Mouse (Mus musculus): Measurements from ENCODE around the gene Dffb.
"Not testable (repeated sequence)": the region's sequence is repeated elsewhere in the genome, so short reads cannot be mapped to it uniquely, and the experiment has no call there.

The Dffb gene

GRCm38 (mm10) chr4:153966651-153967050 is 8.3 kb downstream of the Dffb start:
- DNase-seq (ENCODE audit: low spot score), result no peak

GRCm38 (mm10) chr4:153962631-153963030 is 12.3 kb downstream of the Dffb start:
- no peak for DNase-seq (ENCODE audit: low spot score)

- DNase-seq (ENCODE audit: low spot score), result no peak
Observed at GRCm38 (mm10) chr4:153957444-153958250, 17.3 kb downstream of the Dffb start.

- peak; percentile 97 for DNase-seq (ENCODE audit: low spot score)
Observed at GRCm38 (mm10) chr4:153956569-153957405, 18.1 kb downstream of the Dffb start, which contains the start of gene A430005L14Rik. Gene A430005L14Rik, plus strand, starts transcription at chr4:153957237.

GRCm38 (mm10) chr4:153955651-153956050 is 19.3 kb downstream of the Dffb start:
- DNase-seq (ENCODE audit: low spot score), result peak; percentile 53

- no peak for DNase-seq (ENCODE audit: low spot score)
Observed at GRCm38 (mm10) chr4:153951692-153952091, 23.2 kb downstream of the Dffb start.

- DNase-seq (ENCODE audit: low spot score), result no peak
Observed at GRCm38 (mm10) chr4:153951150-153951549, 23.8 kb downstream of the Dffb start.

- no peak for DNase-seq (ENCODE audit: low spot score)
Observed at GRCm38 (mm10) chr4:153950372-153950771, 24.6 kb downstream of the Dffb start.

GRCm38 (mm10) chr4:153945741-153946140 is 29.2 kb downstream of the Dffb start:
- no peak for DNase-seq (ENCODE audit: low spot score)

- DNase-seq (ENCODE audit: low spot score), result no peak
Observed at GRCm38 (mm10) chr4:153944261-153944660, 30.7 kb downstream of the Dffb start.

GRCm38 (mm10) chr4:153943243-153943642 is 31.7 kb downstream of the Dffb start:
- peak; percentile 63 for DNase-seq (ENCODE audit: low spot score)

GRCm38 (mm10) chr4:153929921-153930320 is 45.0 kb downstream of the Dffb start:
- no peak for DNase-seq (ENCODE audit: low spot score)

- DNase-seq (ENCODE audit: low spot score), result no peak
Observed at GRCm38 (mm10) chr4:153929425-153929824, 45.5 kb downstream of the Dffb start.

- DNase-seq (ENCODE audit: low spot score), result no peak
Observed at GRCm38 (mm10) chr4:153928772-153929299, 46.1 kb downstream of the Dffb start.

- not testable (repeated sequence) for DNase-seq (ENCODE audit: low spot score)
Observed at GRCm38 (mm10) chr4:153922090-153922489, 52.8 kb downstream of the Dffb start.

- no peak for DNase-seq (ENCODE audit: low spot score)
Observed at GRCm38 (mm10) chr4:153920517-153921233, 54.3 kb downstream of the Dffb start.

GRCm38 (mm10) chr4:153917773-153918500 is 57.0 kb downstream of the Dffb start:
- DNase-seq (ENCODE audit: low spot score), result no peak

Data from testis, postnatal 10 days (tissue).